Mouse (Mus musculus): ENCODE results near the gene BC051142. TPM values are rescaled to one million over a fixed set of nuclear protein-coding genes. Genes with fewer than 3 reads are reported as not detected.
"Not testable (repeated sequence)": the region's sequence is repeated elsewhere in the genome, so short reads cannot be mapped to it uniquely, and the experiment has no call there.

BC051142 gene
- total and polyA plus RNA-seq, 2 experiments from 2014 or later, result 7.8 to 9.2 TPM

DNA sequence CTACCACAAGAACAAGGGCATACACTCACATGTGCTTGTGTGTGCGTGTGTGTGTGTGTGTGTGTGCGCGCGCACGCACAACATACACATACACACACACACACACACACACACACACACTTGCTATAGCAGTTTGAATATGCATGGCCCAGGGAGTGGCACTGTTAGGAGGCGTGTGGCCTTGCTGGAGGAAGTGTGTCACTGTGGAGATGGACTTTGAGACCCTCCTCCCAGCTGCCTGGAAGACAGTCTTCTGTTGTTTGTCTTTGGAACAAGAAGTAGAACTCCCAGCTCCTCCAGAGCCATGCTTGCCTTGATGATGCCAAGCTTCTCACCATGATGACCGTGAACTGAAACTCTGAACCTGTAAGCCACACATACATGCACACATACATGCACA lies 43.4 kb downstream of the BC051142 start:
- Histone ChIP-seq H3K27ac (ENCODE audit: low read depth, low read length) (no peak overlapping the region), H3K4me3 (ENCODE audit: low read depth, low read length) (no peak overlapping the region), H3K4me1 (ENCODE audit: insufficient read depth, low read length) (no peaks in the 10 kb centered on the region), H3K4me2 (ENCODE audit: low read depth, low read length, poor library complexity, severe bottlenecking) (no peak overlapping the region), H3K27me3 (ENCODE audit: insufficient read depth, low read length) (no peaks in the 10 kb centered on the region), H3K9me3 (ENCODE audit: low read length) (no peaks in the 10 kb centered on the region), H3K36me3 (ENCODE audit: insufficient read depth, low read length) (no peaks in the 10 kb centered on the region), H3K9ac (replicated peaks; ENCODE audit: low read length, poor library complexity, severe bottlenecking) (no peak overlapping the region)
- DNase-seq (ENCODE audit: low spot score), result no peak
- TF ChIP-seq CTCF (IDR thresholded peaks at IDR 0.05), result no peak
- 93% methylated on average over 7 of the region's 7 CpGs for WGBS
- ATAC-seq (ENCODE audit: low FRiP score), result no peak

DNA sequence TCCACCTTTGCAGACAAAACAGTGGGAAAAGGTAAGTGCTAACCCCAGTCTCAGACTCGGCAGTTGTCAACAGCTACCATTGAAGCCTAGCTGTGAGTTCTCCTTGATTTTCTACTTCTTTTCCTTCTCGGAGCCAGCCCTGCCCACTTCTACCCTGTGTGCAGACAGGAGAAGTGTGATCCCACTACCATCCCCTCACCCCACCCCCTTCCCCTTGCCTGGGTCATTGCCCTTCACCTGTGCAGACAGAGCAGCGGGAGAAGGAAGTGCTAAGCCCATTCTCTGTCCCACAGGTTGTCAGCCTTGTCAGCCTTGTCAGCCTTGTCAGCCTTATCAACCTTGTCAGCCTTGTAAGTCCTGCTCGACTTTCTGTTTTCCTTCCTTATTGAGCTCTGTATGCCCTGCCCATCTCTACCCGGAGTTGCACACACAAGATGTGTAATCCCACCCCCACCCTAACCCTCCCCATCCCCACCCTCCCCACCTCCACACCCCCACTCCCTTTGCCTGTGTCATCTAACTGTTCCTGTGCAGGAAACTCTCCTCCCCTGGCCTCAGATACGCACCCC lies 49.9 kb downstream of the BC051142 start:
- H3K9ac ChIP-seq (replicated peaks; ENCODE audit: low read length, poor library complexity, severe bottlenecking), result 0 out of 2 replicates have a peak overlapping the region, but pooled peaks have one; percentile 4
- no peak overlapping the region for H3K27ac ChIP-seq (ENCODE audit: low read depth, low read length)
- no peak overlapping the region for H3K4me3 ChIP-seq (ENCODE audit: low read depth, low read length)
- H3K4me1 ChIP-seq (ENCODE audit: insufficient read depth, low read length), result no peaks in the 10 kb centered on the region
- no peak for DNase-seq (ENCODE audit: low spot score)
- no peaks in the 10 kb centered on the region for H3K9me3 ChIP-seq (ENCODE audit: low read length)
- no peak overlapping the region for H3K4me2 ChIP-seq (ENCODE audit: low read depth, low read length, poor library complexity, severe bottlenecking)
- H3K36me3 ChIP-seq (ENCODE audit: insufficient read depth, low read length), result no peaks in the 10 kb centered on the region
- TF ChIP-seq CTCF (IDR thresholded peaks at IDR 0.05), result no peak
- H3K27me3 ChIP-seq (ENCODE audit: insufficient read depth, low read length), result no peaks in the 10 kb centered on the region
- no peak for ATAC-seq (ENCODE audit: low FRiP score)
- WGBS, result 64% methylated on average over 6 of the region's 6 CpGs

DNA sequence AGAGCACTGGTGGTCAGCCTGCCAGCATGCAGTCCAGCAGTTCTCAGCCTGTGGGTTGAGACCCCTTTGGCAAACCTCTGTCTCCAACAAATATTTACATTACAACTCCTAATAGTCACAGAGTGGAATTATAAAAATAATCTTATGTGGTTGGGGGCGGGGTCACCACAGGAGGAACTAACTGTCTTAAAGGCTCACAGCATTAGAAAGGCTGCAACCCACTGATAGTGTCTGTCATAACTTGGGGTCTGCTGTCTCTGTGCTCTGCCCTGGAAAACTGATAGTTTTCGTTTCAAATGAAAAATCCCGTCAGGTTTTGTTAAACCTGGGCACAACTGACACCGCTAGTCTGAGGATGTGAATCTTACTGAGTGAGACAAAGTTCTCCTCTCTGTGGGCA lies 59.0 kb downstream of the BC051142 start:
- Histone ChIP-seq H3K27me3 (ENCODE audit: insufficient read depth, low read length) (no peaks in the 10 kb centered on the region), H3K4me1 (ENCODE audit: insufficient read depth, low read length) (no peaks in the 10 kb centered on the region), H3K4me3 (ENCODE audit: low read depth, low read length) (no peak overlapping the region), H3K9me3 (ENCODE audit: low read length) (no peaks in the 10 kb centered on the region), H3K27ac (ENCODE audit: low read depth, low read length) (no peak overlapping the region), H3K9ac (replicated peaks; ENCODE audit: low read length, poor library complexity, severe bottlenecking) (no peak overlapping the region), H3K36me3 (ENCODE audit: insufficient read depth, low read length) (no peaks in the 10 kb centered on the region), H3K4me2 (ENCODE audit: low read depth, low read length, poor library complexity, severe bottlenecking) (no peak overlapping the region)
- TF ChIP-seq CTCF (IDR thresholded peaks at IDR 0.05), result no peak
- 76% methylated on average over 4 of the region's 4 CpGs for WGBS
- DNase-seq (ENCODE audit: low spot score), result no peak
- no peak for ATAC-seq (ENCODE audit: low FRiP score)

DNA sequence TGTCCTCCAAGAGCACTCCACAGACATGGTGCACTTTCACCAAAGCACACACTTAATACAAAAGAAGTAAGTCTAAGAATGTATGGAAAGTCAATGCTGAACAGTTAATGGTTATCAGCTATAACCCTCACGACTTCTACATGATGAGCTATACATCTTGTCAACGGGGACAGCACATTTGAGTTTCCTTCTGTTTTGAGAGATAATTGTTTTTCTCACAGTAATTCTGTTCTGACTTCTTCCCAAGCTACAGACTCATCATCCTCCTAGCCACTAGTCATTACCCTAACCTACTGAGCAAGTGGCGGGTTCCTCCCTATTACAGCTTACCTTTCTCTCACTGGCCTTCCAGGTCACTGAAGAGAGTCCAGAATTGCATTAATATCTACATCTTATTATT lies 60.6 kb downstream of the BC051142 start:
- DNase-seq (ENCODE audit: low spot score) (no peak), ATAC-seq (ENCODE audit: low FRiP score) (no peak)
- no peak for TF ChIP-seq CTCF (IDR thresholded peaks at IDR 0.05)
- H3K9ac ChIP-seq (replicated peaks; ENCODE audit: low read length, poor library complexity, severe bottlenecking), result no peak overlapping the region
- H3K4me2 ChIP-seq (ENCODE audit: low read depth, low read length, poor library complexity, severe bottlenecking), result no peak overlapping the region
- no peaks in the 10 kb centered on the region for H3K4me1 ChIP-seq (ENCODE audit: insufficient read depth, low read length)
- H3K9me3 ChIP-seq (ENCODE audit: low read length), result no peaks in the 10 kb centered on the region
- 87% methylated on average over 3 of the region's 3 CpGs for WGBS
- H3K27me3 ChIP-seq (ENCODE audit: insufficient read depth, low read length), result no peaks in the 10 kb centered on the region
- H3K27ac ChIP-seq (ENCODE audit: low read depth, low read length), result no peak overlapping the region
- H3K36me3 ChIP-seq (ENCODE audit: insufficient read depth, low read length), result no peaks in the 10 kb centered on the region
- no peak overlapping the region for H3K4me3 ChIP-seq (ENCODE audit: low read depth, low read length)

DNA sequence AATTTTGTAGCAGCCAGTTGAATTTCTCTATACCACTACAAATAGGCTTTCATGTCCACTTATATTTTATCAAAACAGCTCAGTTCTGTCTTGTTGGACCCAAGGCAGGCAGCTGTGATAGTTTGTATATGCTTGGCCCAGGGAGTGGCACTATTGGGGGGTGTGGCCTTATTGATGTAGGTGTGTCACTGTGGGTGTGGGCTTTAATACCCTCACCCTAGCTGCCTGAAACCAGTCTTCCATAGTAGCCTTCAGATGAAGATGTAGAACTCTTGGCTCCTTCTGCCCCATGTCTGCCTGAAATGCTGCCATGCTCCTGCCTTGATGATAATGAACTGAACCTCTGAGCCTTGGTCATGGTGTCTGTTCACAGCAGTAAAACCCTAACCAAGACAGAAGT lies 67.3 kb downstream of the BC051142 start:
- not testable (repeated sequence) for ATAC-seq (ENCODE audit: low FRiP score); H3K4me1 ChIP-seq (ENCODE audit: insufficient read depth, low read length); H3K27me3 ChIP-seq (ENCODE audit: insufficient read depth, low read length); H3K36me3 ChIP-seq (ENCODE audit: insufficient read depth, low read length); DNase-seq (ENCODE audit: low spot score); H3K27ac ChIP-seq (ENCODE audit: low read depth, low read length); H3K4me2 ChIP-seq (ENCODE audit: low read depth, low read length, poor library complexity, severe bottlenecking); H3K4me3 ChIP-seq (ENCODE audit: low read depth, low read length); H3K9me3 ChIP-seq (ENCODE audit: low read length); H3K9ac ChIP-seq (replicated peaks; ENCODE audit: low read length, poor library complexity, severe bottlenecking)

DNA sequence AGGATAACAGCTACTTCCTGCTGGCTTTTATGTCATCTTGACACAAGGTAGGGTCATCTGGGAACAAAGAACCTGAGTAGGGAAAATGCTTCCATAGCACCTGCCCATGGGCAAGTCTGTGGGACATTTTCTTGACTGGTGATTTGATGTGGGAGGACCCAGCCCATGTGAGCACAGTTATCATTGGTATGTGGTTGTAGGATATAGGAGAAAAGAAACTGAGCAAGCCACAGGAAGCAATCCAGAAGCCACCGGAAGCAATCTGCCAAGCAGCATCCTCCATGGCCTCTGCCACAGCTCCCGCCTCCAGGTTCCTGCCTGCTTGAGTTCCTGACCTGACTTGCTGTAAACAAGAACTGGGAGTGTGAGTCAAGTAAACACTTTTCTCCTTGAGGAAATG lies 71.9 kb downstream of the BC051142 start:
- Histone ChIP-seq H3K27me3 (ENCODE audit: insufficient read depth, low read length) (no peaks in the 10 kb centered on the region), H3K4me3 (ENCODE audit: low read depth, low read length) (no peak overlapping the region), H3K4me2 (ENCODE audit: low read depth, low read length, poor library complexity, severe bottlenecking) (no peak overlapping the region), H3K4me1 (ENCODE audit: insufficient read depth, low read length) (no peaks in the 10 kb centered on the region), H3K27ac (ENCODE audit: low read depth, low read length) (no peak overlapping the region), H3K36me3 (ENCODE audit: insufficient read depth, low read length) (no peaks in the 10 kb centered on the region), H3K9ac (replicated peaks; ENCODE audit: low read length, poor library complexity, severe bottlenecking) (no peak overlapping the region), H3K9me3 (ENCODE audit: low read length) (no peaks in the 10 kb centered on the region)
- DNase-seq (ENCODE audit: low spot score), result no peak
- no peak for TF ChIP-seq CTCF (IDR thresholded peaks at IDR 0.05)
- 90% methylated on average over 2 of the region's 2 CpGs for WGBS
- ATAC-seq (ENCODE audit: low FRiP score), result no peak

Measured in midbrain, postnatal 0 days (tissue).